Mouse (Mus musculus) ES-CJ7 (cell line): ENCODE data around the gene Mgat5b.
A peak's percentile ranks its signal among the peaks of the same experiment; 100 is the strongest.

Source experiments
- DNase-seq: peaks from one replicate; pipeline ENCODE4 v3.0.0; 2011; ENCODE audit warnings: low read depth, low spot score

Gene Mgat5b

DNA sequence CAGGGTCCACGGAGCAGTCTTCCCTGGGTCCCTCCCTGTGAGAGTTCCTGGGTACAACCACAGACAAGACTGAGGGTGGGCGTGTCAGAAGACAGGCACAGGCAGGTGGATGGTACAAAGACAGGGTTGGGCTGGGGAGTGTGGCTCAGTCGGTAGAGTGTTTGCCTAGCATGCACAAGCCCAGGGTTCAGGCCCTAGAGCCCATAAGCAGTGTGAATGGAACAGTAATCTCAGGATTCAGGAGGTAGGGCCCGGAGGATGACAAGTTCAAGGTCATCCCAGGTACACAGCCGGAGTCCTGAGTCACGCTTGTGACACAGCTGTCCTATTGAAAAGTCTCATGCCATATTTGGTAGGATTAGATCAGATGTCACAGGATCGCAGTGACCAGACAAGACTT is 55.7 kb downstream of the Mgat5b start:
- DNase-seq, result peak; percentile 57

DNA sequence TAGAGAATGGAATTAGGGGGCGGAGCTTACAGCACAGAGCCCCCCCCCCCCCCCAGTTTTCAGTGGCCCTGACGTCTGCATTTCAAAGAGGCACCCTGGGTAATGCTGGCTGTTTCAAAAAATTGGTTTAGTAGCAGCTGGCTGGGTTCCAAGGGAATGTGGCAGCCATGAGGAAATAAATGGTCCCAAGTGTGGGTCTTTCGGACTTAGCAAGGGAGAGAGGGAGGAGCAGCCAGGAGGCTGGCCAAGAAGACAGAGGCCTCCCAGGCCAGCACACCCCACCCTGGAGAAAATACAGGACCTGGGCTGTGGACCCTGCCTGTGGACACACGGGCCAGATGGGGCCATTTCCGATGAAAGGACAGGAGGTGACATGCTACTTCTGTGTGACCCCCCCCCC is 61.6 kb downstream of the Mgat5b start:
- DNase-seq, result no peak

GRCm38 (mm10) chr11:116982543-116982942 is 63.9 kb downstream of the Mgat5b start:
- DNase-seq, result no peak

- DNase-seq, result no peak
Observed at GRCm38 (mm10) chr11:116985504-116986385, 67.1 kb downstream of the Mgat5b start.

DNA sequence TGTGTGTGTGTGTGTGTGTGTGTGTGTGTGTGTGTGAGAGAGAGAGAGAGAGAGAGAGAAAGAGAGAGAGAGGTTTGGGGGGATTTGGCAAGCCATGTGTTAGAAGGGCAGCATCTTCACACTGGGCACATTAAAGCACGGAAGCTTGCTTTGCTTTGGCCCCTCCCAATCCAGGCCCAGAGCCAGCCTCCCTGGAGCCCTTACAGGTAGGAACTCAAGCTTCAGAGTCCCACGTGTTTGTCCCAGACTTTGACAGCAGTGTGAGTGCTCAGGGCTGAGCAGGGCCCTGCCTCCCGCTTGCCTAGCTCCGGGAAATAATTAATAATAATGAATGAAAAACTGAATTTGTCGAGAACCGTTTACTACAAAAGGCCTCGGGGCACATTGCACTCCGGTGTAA is 69.5 kb downstream of the Mgat5b start:
- no peak for DNase-seq

DNA sequence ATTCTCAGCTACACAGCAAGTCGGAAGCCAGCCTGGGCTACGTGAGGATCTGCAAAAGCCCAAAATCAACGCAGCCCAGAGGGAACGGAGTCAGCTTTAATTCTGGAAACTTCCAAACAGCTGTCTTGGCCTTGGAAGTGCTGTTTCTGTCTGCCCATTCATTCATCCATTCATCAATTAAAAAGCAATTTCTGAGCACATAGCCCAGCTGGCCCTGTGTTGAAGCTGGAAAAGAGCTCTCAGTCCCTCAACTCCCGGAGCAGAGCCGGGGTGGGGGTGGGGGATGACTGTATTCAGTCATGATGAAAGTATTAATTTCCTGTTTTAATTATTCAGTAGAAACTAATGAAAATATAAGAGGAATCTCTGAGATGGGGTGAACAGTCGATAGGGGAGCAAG is 71.6 kb downstream of the Mgat5b start:
- DNase-seq, result no peak

DNA sequence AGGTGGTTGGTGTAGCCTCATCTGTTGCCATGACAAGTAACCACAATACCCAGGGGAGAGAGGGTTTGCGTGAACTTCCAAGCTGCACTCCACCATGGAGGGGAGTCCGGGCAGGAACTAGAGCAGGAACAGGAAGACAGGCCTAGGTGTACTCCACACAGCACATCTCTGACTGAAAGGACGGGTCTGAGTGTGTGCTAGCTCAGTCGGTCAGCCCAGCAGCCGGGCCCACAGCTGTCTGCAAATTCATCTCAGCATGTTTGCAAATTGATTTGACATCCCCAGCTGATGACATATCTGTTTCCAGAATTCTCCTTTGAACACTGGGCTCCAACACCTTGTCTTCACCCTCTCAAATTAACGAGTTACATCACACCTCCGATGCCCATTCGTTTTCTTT is 72.7 kb downstream of the Mgat5b start:
- no peak for DNase-seq

DNA sequence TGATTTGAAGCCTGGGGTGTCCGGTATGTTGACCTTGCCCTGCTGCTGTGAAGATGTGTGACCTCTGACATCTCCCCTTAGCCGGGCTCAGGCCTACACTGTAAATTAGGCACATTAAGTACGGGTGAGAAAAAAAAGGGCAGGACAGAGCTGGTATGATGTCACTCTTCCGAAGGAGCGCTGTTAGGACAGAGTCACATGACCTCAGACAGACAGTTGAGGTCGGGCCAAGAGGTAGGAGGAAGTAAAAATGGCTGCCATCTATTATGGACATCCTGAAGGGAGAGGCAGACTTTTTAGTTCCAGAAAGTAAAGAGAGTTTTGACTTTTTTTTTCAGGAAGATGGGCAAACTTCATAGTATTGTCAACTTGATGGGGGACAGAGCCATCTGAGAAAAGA is 73.3 kb downstream of the Mgat5b start:
- DNase-seq, result peak; percentile 71

DNA sequence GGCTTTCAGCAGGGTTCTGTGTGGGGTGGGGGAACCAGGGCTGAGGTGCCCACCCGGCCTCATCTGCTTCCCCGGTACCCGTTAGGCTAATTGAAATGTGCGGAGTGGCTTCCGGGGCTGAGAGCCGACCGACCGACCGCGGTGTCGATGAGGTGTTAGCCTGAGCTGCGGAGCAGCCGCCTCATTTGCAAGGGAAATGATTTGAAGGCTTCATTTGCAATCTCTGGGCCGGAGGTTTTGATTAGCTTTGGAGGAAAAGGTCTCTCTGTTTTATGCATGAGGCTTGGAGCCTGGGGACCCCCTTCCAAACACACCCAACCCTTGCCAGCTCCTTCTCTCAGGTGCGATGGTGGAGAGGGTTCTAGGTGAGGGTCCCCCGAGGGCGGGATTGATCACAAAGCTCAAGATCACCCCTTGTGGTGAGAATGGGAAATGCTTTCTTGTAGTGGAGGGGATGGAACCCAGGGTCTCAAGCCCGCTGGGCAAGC is 75.5 kb downstream of the Mgat5b start:
- DNase-seq, result peak; percentile 88

DNA sequence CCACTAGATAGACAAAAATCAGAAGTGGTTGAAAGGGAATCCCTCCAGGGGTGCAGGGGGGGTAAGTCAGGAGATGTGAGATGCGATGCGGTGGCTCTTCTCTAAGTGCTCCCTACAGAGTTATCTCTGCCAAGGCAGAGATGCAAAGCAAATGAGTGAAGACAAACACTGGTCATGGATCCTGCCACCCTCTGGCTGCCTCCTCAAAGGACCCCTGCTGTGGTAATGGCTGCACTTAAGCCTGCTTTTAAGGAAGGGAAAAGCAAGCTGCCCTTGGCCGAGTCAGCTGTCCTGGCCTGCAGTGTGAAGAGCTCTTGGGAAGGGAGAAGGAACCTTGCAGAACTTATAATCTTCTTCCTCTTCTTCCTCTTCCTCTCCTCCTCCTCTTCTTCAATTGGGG is 78.3 kb downstream of the Mgat5b start:
- DNase-seq, result peak; percentile 72

DNA sequence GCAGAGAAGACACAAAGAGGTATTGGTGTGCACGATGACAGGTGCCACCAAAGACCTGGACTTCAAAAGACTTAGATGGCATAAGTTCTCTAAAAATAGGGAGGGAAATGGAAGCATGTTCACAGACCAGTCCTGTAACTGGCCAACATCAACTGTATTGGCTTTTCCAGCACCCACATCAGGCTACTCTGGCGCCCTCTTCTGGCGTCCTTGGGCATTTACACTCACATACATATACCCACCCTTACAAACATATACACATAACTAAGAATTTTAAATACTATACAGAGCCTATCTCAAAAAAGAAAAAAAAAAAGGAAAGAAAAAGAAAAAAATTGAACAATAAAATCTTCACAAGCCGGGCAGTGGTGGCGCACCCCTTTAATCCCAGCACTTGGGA is 80.3 kb downstream of the Mgat5b start:
- peak; percentile 71 for DNase-seq

DNA sequence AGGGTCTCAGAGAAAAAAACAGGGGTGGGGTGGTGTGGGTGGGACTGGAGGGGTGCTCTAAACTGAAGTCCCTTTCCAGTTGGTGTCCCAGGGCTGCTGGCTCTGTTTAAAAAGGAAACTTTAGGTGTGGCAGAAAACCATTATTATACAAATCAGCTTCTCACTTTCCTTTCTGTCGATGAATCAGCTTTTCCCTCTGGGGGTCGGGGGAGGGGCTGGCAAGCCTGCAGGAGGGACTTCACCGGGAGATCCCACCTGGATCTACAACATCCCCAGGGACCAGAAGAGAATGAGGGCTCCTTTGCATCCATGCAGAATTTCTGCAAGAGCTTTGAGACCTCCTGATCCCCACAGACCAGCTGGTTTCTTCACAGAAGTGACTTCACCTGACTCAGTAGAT is 81.6 kb downstream of the Mgat5b start:
- peak; percentile 96 for DNase-seq

GRCm38 (mm10) chr11:117001789-117002188 is 83.1 kb downstream of the Mgat5b start:
- peak; percentile 84 for DNase-seq

- DNase-seq, result no peak
Observed at GRCm38 (mm10) chr11:117003503-117003902, 84.8 kb downstream of the Mgat5b start.

DNA sequence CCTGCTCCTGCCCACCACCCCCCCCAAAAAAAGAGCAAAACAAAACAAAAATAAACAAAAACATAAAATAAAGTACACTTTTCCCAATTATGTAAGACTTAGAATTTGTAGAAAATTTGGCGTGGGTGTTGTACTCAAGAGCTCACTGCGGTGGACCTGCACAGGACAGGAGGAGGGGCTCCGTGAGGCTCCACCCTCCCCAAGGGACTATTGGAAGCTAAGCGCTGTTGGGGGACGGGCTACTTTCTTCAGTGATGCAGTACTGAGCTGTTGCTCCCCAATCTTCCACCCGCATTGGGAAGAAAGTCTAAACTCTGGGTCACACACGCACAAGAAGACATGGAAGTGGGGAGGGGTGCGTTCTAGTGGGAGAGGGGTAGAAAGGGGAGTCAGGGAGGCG is 85.6 kb downstream of the Mgat5b start:
- DNase-seq, result peak; percentile 77

GRCm38 (mm10) chr11:117017462-117017861 is 98.8 kb downstream of the Mgat5b start:
- no peak for DNase-seq

DNA sequence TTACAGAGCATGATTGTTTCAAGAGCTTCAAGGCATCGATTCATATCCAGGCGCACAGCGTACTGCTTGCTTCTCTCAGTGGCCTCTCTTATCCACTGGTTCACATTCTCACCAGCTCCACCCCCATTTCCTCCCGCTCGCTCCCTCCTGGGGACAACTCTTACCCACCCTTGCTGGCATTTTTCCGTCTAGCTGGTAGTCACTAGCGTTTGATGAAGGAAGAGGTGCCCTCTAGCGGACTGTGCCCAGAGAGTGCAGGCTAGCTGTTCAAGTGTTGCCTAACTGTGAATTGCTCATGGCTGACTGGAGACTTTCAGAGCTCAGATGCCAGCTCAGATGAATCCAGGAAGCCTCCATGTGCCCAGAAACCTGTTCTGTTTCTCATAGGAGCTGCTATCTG is 99.7 kb downstream of the Mgat5b start:
- DNase-seq, result peak; percentile 95

- DNase-seq, result no peak
Observed at GRCm38 (mm10) chr11:117021026-117021425, 102.4 kb downstream of the Mgat5b start.

- DNase-seq, result peak; percentile 58
Observed at GRCm38 (mm10) chr11:117023537-117023936, 104.9 kb downstream of the Mgat5b start.

- peak; percentile 49 for DNase-seq
Observed at GRCm38 (mm10) chr11:117027681-117028080, 109.0 kb downstream of the Mgat5b start.

DNA sequence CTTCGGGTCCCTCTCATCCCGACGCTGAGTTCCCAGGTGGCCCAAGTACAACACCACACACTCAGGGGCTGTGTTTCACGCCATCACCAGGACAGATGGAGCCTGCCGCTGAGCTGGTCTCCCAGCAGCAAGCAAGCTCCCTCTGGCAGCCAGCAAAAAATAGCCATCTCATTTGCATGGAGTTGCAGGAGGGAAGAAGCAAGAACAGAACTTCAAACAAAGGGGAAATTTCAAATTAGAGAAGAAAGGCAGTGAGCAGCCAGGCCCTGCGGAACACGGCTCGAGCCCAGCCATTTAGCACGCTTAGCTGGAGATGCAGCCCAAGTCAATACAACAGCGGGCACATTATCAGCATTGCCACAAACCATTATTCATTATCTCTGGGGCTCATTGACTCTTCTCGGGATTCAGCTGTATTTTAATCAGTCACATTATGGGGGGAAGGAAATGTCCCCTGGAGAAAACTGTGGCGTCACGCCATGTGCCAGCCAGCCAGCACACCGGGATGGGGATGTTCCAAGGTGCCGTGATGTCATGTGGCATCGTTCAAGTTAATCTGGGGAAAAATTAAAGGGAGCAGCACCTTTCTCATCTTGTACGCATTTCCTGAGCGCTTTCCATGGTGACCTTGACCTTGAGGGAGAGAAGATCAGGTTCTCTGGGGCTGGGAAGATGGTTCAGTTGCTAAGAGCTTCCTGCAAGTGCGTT is 110.4 kb downstream of the Mgat5b start:
- DNase-seq, result no peak

DNA sequence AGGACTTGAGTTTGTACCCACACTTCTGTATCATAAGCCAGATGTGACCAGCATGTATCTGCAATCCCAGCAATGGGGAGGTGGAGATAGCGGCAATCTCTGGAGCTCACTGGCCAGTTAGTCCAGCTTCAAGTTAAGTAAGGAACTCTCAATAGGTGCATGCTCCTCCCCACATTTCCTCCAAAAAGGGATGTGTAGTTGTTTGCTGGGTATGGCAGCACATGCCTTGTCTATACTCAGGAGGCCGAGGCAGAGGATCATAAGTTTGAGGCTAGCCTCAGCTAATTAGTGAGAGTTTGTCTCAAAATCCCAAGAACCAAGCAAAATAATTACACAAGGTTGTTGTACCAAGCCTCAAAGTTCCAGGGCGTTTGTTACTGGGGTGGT is 110.9 kb downstream of the Mgat5b start:
- no peak for DNase-seq

- no peak for DNase-seq
Observed at GRCm38 (mm10) chr11:117030018-117030417, 111.4 kb downstream of the Mgat5b start.
